Mouse (Mus musculus) MEL (cell line): ENCODE data around the gene Lipa. TPM values are rescaled to one million over a fixed set of nuclear protein-coding genes. Genes with fewer than 3 reads are reported as not detected.

Source experiments
- DNase-seq: peaks from one replicate; pipeline ENCODE4 v3.0.0; 2011; ENCODE audit warnings: low read depth, low spot score
- H3K27ac ChIP-seq: 2 replicates; pipeline ENCODE4 v1.5.1; 2012; ENCODE audit warnings: low read depth, mild to moderate bottlenecking, control low read depth, low read length, moderate library complexity; ENCODE audit not compliant: control insufficient read depth
- H3K27me3 ChIP-seq, 2 experiments: fragments of 150-350 bp in 1 of 2; sonication (generic) in 1 of 2; 2 replicates each; pipeline ENCODE4 v1.6.1; 2012; ENCODE audit warnings: low read length in 2 of 2, mild to moderate bottlenecking in 2 of 2, improper control_type of control experiment in 1 of 2, moderate library complexity in 1 of 2; ENCODE audit not compliant: insufficient read depth in 2 of 2, control insufficient read depth in 1 of 2
- H3K36me3 ChIP-seq, 2 experiments: 2 replicates each; pipeline ENCODE4 v1.6.1; 2012 to 2014; ENCODE audit warnings: low read length in 2 of 2, improper control_type of control experiment in 1 of 2, inconsistent platforms in 1 of 2, mild to moderate bottlenecking in 1 of 2; ENCODE audit not compliant: insufficient read depth in 2 of 2, control insufficient read depth in 1 of 2
- H3K4me1 ChIP-seq, 2 experiments: fragments of 150-350 bp in 1 of 2; sonication (generic) in 1 of 2; 2 replicates each; pipeline ENCODE4 v1.6.1; 2012; ENCODE audit warnings: low read length in 2 of 2, improper control_type of control experiment in 1 of 2, mild to moderate bottlenecking in 1 of 2; ENCODE audit not compliant: insufficient read depth in 2 of 2, control insufficient read depth in 1 of 2
- H3K4me3 ChIP-seq, 2 experiments: fragments of 150-350 bp in 1 of 2; sonication (generic) in 1 of 2; 2 replicates each; pipeline ENCODE4 v1.5.1; 2012; ENCODE audit warnings: low read depth in 2 of 2, low read length in 2 of 2, mild to moderate bottlenecking in 2 of 2, moderate library complexity in 2 of 2, control low read depth in 1 of 2, improper control_type of control experiment in 1 of 2; ENCODE audit not compliant: control insufficient read depth in 1 of 2, insufficient read depth in 1 of 2
- H3K79me2 ChIP-seq: 2 replicates; pipeline ENCODE4 v1.6.1; 2012; ENCODE audit warnings: mild to moderate bottlenecking, low read length, moderate library complexity; ENCODE audit not compliant: control insufficient read depth, poor library complexity, insufficient read depth
- H3K9ac ChIP-seq: 2 replicates; pipeline ENCODE4 v1.6.1; 2012; ENCODE audit warnings: low read depth, mild to moderate bottlenecking, control low read depth, low read length, moderate library complexity; ENCODE audit not compliant: control insufficient read depth, poor library complexity, severe bottlenecking
- H3K9me3 ChIP-seq: fragments of 150-350 bp; sonication (generic); replicated peaks from 2 replicates; pipeline ENCODE4 v1.6.1; 2012; ENCODE audit warnings: mild to moderate bottlenecking, low read length, improper control_type of control experiment, moderate library complexity; ENCODE audit not compliant: insufficient read depth
- E2F4 ChIP-seq: IDR thresholded peaks from 2 replicates; pipeline ENCODE4 v1.6.1; 2011; ENCODE audit warnings: low read depth, low read length, improper control_type of control experiment, borderline replicate concordance
- ETS1 ChIP-seq: IDR thresholded peaks from 2 replicates; pipeline ENCODE4 v1.6.1; 2012; ENCODE audit warnings: low read depth, mild to moderate bottlenecking, inconsistent platforms, low read length, improper control_type of control experiment, moderate library complexity
- GATA1 ChIP-seq: IDR thresholded peaks from 2 replicates; pipeline ENCODE4 v1.6.1; 2011; ENCODE audit warnings: low read depth, low read length, improper control_type of control experiment
- HCFC1 ChIP-seq: IDR thresholded peaks from 2 replicates; pipeline ENCODE4 v1.6.1; 2012; ENCODE audit warnings: low read depth, mild to moderate bottlenecking, inconsistent platforms, low read length, improper control_type of control experiment, moderate library complexity
- KAT2A ChIP-seq: conservative IDR thresholded peaks from 2 replicates; pipeline ENCODE4 v1.6.1; 2012; ENCODE audit warnings: low read depth, low read length, improper control_type of control experiment, inconsistent platforms
- MEF2A ChIP-seq: IDR thresholded peaks from 2 replicates; pipeline ENCODE4 v1.6.1; 2014; ENCODE audit warnings: low read depth, mild to moderate bottlenecking, inconsistent platforms, low read length, improper control_type of control experiment; ENCODE audit not compliant: poor library complexity, insufficient replicate concordance, severe bottlenecking; ENCODE audit errors: extremely low read depth
- MXI1 ChIP-seq: IDR thresholded peaks from 2 replicates; pipeline ENCODE4 v1.6.1; 2011; ENCODE audit warnings: mild to moderate bottlenecking, low read depth, low read length, improper control_type of control experiment
- MYB ChIP-seq: IDR thresholded peaks from 2 replicates; pipeline ENCODE4 v1.6.1; 2011; ENCODE audit warnings: mild to moderate bottlenecking, low read depth, low read length, improper control_type of control experiment
- MYC ChIP-seq: IDR thresholded peaks from 2 replicates; pipeline ENCODE4 v1.6.1; 2011; ENCODE audit warnings: low read depth, mild to moderate bottlenecking, low read length, improper control_type of control experiment, moderate library complexity
- RCOR1 ChIP-seq: IDR thresholded peaks from 2 replicates; pipeline ENCODE4 v1.6.1; 2012; ENCODE audit warnings: low read depth, mild to moderate bottlenecking, inconsistent platforms, low read length, improper control_type of control experiment
- TAL1 ChIP-seq: IDR thresholded peaks from 2 replicates; pipeline ENCODE4 v1.6.1; 2012; ENCODE audit warnings: mild to moderate bottlenecking, inconsistent platforms, low read length, moderate library complexity, mixed read lengths
- TCF12 ChIP-seq: IDR thresholded peaks from 2 replicates; pipeline ENCODE4 v1.6.1; 2014; ENCODE audit warnings: low read depth, mild to moderate bottlenecking, inconsistent platforms, low read length, improper control_type of control experiment, moderate library complexity
- USF2 ChIP-seq, 2 experiments: IDR thresholded peaks; 2 replicates each; pipeline ENCODE4 v1.6.1; 2011 to 2012; ENCODE audit warnings: improper control_type of control experiment in 2 of 2, low read length in 2 of 2, borderline replicate concordance in 1 of 2, inconsistent platforms in 1 of 2, low read depth in 1 of 2, mild to moderate bottlenecking in 1 of 2; ENCODE audit not compliant: insufficient read depth in 1 of 2
- ZC3H11A ChIP-seq: IDR thresholded peaks from 2 replicates; pipeline ENCODE4 v1.6.1; 2012; ENCODE audit warnings: low read depth, mild to moderate bottlenecking, inconsistent platforms, low read length, improper control_type of control experiment
- ZKSCAN1 ChIP-seq: IDR thresholded peaks from 2 replicates; pipeline ENCODE4 v1.6.1; 2012; ENCODE audit warnings: low read depth, mild to moderate bottlenecking, inconsistent platforms, low read length, improper control_type of control experiment, moderate library complexity
- ZNF384 ChIP-seq: IDR thresholded peaks from 2 replicates; pipeline ENCODE4 v1.6.1; 2012; ENCODE audit warnings: low read depth, mild to moderate bottlenecking, inconsistent platforms, low read length, improper control_type of control experiment
- polyA plus RNA-seq, 2 experiments: library from polyadenylated mRNA; stranded (reverse) in 1 of 2; unstranded in 1 of 2; fragments of >175 nt in 1 of 2; fragments of >200 nt in 1 of 2; gene quantifications; 2 replicates each; pipeline versions ENCODE4 v1.2.1 to v1.2.4; 2012; ENCODE audit warnings: low replicate concordance in 2 of 2, low read depth in 1 of 2; ENCODE audit not compliant: insufficient read length in 2 of 2, insufficient read depth in 1 of 2, missing spikeins in 1 of 2
- total RNA-seq: library from RNA; depleted of rRNA; stranded (reverse); fragments of 300-350 nt; gene quantifications from 2 replicates; pipeline ENCODE4 v1.2.3, GENCODE M21; 2012

The Lipa gene
- total and polyA plus RNA-seq, 3 experiments: 7.6 to 13.8 TPM; not detected in 1

DNA sequence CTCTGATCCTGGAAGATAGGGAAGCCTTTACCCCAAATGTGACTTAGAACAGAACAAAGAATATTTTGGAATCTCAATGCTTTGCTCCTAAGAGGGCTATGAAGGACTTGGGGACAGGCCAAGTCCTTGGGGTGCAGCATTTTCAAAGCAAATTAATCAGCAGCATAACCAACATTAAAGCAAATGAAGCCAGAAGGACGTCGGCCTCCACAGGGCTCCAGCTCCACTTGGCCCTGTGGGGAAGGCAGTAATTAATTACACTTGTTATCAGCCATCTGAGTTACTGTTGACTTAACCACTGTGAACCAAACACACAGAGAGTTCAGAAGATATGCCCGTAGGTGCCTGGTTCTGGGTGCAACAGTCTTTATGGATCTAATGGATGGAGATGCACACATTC lies 8.5 kb downstream of the Lipa start:
- Histone ChIP-seq H3K9ac (no peak overlapping the region), H3K79me2 (no peaks in the 10 kb centered on the region), H3K27ac (no peak overlapping the region), H3K27me3 (no peaks in the 10 kb centered on the region), H3K9me3 (no peaks in the 10 kb centered on the region), H3K4me1 (peaks cover 4 to 8% of the 10 kb centered on the region in 2 experiments; a peak in 3 of 4 replicates), H3K36me3 (peaks cover 0 to 5% of the 10 kb centered on the region in 2 experiments; a peak in 3 of 4 replicates), H3K4me3 (no peak overlapping the region)
- TF ChIP-seq MYC: no peak
- no peak for TF ChIP-seq RCOR1
- no peak for TF ChIP-seq ZNF384
- no peak for TF ChIP-seq TCF12
- no peak for TF ChIP-seq KAT2A
- no peak for TF ChIP-seq ZKSCAN1
- TF ChIP-seq TAL1: no peak
- no peak for TF ChIP-seq ETS1
- TF ChIP-seq HCFC1: no peak
- TF ChIP-seq E2F4: no peak
- DNase-seq: no peak

DNA sequence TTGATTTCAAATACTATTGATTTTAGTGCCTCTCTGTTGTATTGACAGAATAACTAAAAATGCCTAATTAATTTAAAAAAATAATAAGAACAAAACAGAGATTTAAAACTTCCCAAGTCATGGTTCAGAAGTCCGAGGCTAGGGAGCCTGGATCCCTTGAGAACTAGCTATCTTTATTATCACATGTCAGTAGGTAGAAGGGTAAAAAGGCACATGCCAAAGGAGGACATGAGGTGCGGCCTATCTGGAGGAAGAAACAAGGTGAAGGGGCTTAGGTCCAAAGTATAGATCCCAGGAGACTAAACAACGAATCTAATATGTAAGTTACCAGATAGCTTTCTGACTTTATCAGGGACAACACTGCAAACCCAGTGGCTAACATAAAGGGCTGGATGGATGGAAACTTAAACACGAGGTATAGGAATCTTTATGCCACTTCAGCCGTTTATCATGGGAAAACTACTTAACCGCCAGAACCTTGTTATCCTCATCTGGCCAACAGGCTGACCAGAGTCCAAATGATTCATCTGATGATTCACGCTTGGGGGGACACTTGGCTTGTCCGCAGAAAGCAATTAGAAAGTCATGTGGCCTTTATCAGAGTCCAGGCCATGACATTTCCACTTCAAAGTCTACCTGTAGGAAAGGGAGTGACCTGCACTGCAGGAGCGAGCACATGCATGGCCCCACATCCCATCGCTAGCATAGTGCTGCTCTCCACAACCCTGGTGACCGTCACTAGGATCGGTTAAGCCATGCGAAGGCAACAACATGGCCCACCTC lies 9.3 kb downstream of the Lipa start:
- peaks cover 4 to 8% of the 10 kb centered on the region in 2 experiments; a peak in 3 of 4 replicates for H3K4me1 ChIP-seq
- no peak overlapping the region for H3K4me3 ChIP-seq
- TF ChIP-seq USF2 (IDR thresholded peaks at IDR 0.05; ENCODE audit: borderline replicate concordance in 1 of 2, insufficient read depth in 1 of 2, low read depth in 1 of 2, low read length in 2 of 2): no peak
- no peak for TF ChIP-seq ZC3H11A
- TF ChIP-seq GATA1: no peak
- TF ChIP-seq MYB: no peak
- no peak for TF ChIP-seq MXI1
- no peak for TF ChIP-seq MEF2A
- TF ChIP-seq, all 39 proteins: peak for 0
- DNase-seq: no peak
- Histone ChIP-seq H3K27me3 (no peaks in the 10 kb centered on the region), H3K9ac (no peak overlapping the region), H3K27ac (no peak overlapping the region), H3K79me2 (no peaks in the 10 kb centered on the region), H3K9me3 (no peaks in the 10 kb centered on the region), H3K36me3 (peaks cover 0 to 5% of the 10 kb centered on the region in 2 experiments; a peak in 3 of 4 replicates)
